Mouse (Mus musculus) NIH3T3 (cell line): ENCODE results near the gene Ppp1r9b.

Experiments
- DNase-seq: peaks from one replicate; pipeline ENCODE4 v3.0.0-alpha.2; 2012; ENCODE audit warnings: low read depth

Ppp1r9b gene

GRCm38 (mm10) chr11:94990749-94991577, at the start of gene Ppp1r9b:
Gene Ppp1r9b, plus strand, starts transcription at chr11:94991035.
- DNase-seq: peak; percentile 96

GRCm38 (mm10) chr11:94941121-94941520, 49.7 kb upstream of the Ppp1r9b start:
- DNase-seq: no peak

- DNase-seq: no peak
These were observed 49.1 kb upstream of the Ppp1r9b start for GRCm38 (mm10) chr11:94941776-94942175.

DNA sequence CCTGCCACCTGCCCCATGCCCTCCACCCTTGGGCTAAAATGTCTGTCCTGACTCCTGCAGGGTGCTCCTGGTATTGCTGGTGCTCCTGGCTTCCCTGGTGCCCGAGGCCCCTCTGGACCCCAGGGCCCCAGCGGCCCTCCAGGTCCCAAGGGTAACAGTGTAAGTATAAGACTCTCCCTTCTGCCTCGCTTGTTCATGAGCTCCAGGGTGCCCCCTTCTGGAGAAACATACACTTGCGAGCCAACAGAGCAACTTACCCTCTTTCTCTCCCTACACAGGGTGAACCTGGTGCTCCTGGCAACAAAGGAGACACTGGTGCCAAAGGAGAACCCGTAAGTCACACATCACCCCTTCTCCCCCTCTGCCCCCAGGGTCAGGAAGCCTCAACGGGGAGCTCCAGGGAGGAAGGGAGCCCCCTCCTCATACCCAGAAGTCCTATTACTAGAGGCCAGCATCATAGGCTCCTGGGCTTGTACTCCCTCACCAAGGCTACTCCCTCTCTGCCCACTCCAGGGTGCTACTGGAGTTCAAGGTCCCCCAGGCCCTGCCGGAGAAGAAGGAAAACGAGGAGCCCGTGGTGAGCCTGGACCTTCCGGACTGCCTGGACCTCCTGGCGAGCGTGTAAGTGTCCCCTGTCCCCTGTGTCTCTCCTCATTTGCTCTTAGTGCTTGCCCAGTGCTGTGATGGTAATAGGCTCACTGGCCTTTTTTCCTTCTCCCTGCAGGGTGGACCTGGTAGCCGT, 48.4 kb upstream of the Ppp1r9b start:
- peak; percentile 84 for DNase-seq

- no peak for DNase-seq
These were observed 47.8 kb upstream of the Ppp1r9b start for GRCm38 (mm10) chr11:94943054-94943453.

- no peak for DNase-seq
These were observed 46.5 kb upstream of the Ppp1r9b start for GRCm38 (mm10) chr11:94944295-94944694.

GRCm38 (mm10) chr11:94945236-94945635, 45.6 kb upstream of the Ppp1r9b start:
- no peak for DNase-seq

- DNase-seq: no peak
These were observed 38.7 kb upstream of the Ppp1r9b start for GRCm38 (mm10) chr11:94952169-94952568.

DNA sequence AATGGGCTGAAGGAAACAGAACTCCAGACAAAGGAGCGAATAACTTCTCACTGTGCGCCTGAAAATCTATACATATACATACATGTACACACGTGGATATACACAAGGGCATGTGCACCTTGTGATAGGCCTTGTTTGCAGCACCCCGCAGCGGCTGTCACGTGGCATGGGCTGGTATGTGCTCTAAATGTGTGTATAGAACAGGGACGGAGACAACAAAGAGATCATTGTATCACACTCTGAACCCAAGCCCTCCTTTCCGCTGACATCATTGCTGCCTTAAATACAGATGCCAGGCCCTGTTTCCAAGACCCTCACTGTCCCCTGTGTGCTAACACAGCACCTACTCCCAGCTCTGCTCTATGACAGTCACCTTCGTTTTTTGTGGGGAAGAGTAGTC, 35.7 kb upstream of the Ppp1r9b start:
- DNase-seq: no peak

DNA sequence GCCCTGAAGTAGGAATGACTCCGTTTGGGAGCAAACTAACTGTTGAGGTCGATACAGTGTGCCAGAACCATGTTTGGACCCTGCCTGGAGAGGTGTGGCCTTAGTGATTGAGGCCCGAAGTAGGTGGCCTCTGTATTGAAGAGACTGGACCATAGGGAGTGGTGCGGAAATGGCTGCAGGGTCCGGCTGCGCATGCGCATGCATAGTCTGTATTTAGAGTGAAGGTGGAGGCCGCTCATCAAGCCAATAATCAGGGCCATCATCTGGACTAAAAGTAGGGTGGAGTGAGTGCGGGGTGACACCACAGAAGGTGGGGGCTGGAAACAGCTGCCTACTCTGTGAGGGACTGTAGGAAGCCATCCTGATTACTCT, 33.2 kb upstream of the Ppp1r9b start:
- DNase-seq: no peak

DNA sequence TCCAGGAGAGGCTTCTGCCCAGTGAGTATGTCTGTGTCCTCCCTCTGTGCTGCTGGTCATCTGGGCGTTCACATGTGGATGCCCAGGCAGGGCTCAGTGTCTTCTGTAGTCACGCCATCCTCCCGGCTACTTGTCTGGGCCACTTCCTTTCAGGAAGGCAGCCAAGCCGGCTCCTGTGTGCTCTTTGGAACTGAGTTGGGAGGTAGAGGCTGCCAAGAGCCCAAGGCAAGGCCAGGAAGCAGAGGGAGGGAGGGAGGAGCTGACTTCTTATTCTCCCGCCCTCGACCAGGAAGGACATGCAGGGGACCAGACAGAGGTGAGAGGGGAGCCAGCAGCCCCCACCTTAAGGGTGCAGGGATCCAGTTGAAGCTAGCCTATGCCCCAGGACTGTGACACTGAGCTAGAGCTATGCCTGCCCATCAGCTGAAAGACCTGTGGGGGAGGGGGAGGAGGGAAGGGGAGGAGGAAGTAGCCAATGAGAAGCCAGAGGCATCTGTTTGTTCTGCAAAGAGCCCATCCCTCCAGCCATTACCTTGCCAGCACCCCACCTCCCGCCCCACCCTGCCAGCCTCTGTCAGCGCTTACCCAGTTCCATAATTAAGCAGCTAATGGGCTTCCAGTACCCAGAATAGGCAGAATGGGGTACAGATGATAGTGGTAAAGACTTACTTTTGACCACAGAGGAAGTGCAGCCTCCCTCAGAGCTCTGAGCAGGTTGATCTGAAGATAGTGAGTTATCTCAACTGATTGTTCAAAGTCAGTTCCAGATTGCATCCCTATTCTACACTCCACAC, 32.6 kb upstream of the Ppp1r9b start:
- DNase-seq: peak; percentile 82

- no peak for DNase-seq
These were observed 28.2 kb upstream of the Ppp1r9b start for GRCm38 (mm10) chr11:94962534-94963101.

DNA sequence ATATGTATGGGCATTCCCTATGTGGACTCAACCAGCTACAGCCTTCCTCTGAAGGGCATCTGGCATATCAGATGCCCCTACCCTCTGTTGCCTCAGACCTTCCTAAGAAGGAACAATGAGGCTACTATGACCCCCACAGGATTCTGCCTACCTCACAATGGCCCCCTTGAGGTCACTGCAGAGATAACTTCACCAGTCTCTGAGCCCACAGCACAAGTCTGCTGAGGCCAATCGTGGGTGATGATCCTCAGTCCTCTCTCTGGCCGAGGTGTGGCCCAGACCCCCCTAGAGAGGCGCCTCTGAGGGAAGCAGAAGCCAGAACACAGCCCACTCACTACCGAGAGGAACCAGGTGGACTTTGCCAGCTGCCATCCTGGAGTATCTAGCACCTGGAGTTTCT, 23.4 kb upstream of the Ppp1r9b start, which contains the start of gene Hils1:
TSS of gene Hils1 (plus strand) at position 175 of the 400 bp plus-strand sequence.
- DNase-seq: no peak

- peak; percentile 40 for DNase-seq
These were observed 22.6 kb upstream of the Ppp1r9b start for GRCm38 (mm10) chr11:94968187-94968586.

GRCm38 (mm10) chr11:94969709-94970108, 21.1 kb upstream of the Ppp1r9b start:
- DNase-seq: peak; percentile 58

DNA sequence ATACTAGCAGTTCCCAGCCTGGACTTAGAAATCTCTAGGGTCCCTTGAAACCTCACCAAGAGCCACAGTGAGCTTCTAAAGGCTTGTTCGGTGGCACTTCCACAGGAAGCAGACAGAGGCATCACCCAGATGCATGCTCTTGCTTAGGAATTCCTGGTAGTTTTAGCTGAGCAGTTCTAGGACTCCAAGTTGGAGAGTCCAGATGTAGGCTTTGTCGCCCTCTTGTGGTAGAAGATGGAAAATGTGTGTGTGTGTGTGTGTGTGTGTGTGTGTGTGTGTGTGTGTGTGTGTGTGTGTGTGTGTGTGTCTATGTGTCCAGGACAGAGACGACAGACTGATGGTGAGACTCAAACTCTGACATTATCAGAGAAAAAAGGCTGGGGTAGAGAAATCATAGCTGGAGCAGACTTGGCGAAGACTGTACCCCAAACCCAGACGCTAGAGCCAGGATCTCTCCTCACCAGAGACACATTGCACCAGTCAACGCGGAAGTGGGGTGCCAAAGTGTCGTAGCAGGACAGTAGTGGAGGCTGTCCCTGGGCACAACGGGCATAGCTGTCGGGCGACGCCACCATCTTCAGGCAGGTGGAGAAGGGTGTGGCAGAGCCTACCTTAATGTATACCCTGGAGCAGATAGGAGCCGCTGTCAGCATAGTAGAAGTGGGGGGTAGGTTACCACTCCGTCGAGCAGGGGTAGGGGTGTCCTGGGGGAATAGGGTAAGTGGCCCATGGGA, 20.5 kb upstream of the Ppp1r9b start:
- DNase-seq: peak; percentile 90

DNA sequence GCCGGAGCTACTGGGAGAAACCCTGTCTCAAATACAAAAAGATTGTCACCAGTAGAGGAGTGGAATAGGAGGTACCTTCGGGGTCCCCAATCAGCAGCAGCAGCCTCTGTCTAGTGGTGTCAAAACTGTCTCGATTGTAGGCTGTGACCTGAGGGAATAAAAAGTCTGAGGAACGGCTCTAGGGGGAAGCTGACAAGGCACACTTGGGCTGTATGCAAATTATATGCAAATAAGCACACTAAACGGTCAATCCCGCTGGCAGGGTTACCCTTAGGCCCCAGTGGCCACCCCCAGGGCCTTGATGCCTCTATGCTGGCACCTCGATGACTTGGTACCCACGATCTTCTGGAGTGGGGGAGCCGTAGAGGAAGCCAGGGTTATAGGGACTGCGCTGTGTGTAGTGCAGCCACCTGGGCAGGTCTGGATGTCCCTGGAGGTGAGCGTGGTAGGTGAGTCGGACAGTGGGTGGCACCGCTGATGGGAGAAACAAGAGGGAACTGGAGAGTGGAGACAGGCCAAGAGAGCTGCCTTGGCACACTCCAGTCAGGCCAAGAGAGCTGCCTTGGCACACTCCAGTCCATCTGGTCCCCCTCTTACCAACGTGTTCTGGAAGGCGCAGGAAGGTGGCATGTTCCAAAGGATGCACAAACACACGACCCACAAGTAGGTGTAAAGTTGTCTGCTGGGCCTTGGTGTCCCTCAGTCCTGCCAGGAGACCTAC, 18.8 kb upstream of the Ppp1r9b start:
- DNase-seq: no peak

DNA sequence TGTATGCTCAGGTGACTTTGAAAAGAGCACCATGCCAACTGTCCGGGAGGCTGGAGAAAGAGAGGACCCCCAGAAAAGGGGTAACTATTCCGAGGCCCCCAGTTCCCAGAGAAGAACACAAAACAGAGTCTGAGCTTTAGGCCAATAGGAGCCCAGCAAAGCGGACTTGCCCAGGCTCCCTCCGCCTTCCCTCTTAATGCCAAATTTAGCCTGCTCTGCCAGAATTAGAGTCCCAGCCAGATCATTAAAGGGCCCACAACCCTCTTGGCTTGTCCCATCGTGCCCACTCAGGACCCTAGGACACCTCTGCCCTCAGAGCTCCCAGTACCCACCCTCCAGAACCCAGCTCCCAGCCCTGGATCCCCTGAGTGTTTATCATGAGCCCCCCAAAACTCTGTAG, 17.9 kb upstream of the Ppp1r9b start:
- no peak for DNase-seq

DNA sequence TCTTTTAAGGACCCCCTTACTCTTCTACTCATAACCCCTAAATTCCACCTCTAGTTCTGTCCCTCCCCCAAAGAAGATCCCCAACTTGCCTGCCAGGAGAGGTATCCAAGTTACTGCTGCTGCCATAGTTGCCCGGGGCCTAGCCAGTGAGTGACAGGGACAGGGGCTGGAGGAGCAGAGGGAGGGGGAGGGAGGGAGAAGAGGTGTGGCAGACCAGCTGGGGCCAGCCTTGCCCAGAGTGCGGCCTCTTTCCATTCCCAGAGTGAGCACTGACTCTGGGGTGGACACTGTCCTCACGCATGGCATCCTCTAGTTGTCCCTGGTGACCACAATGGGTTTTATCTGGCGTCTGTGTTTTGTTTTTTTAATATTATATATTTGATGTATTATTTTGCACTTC, 17.5 kb upstream of the Ppp1r9b start:
- no peak for DNase-seq

DNA sequence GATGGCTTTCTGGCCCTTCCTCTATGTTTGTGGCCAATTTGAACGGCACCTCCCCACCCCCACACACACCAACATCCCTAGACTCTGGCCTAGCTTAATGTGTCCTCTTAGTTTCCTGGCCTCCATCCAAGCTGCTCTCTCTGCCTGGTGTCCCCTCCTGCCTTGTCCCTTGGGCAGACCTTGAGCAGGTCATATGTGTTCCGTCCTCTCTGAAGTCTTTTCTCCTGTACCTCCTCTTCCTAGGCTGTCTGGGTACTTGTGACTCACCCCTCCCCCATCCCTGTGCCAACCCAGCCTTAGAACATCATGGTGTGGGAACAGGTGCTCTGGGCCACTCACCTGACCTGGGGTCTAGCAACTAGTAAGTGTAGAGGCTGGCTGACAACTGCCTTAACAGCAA, 15.9 kb upstream of the Ppp1r9b start:
- no peak for DNase-seq

DNA sequence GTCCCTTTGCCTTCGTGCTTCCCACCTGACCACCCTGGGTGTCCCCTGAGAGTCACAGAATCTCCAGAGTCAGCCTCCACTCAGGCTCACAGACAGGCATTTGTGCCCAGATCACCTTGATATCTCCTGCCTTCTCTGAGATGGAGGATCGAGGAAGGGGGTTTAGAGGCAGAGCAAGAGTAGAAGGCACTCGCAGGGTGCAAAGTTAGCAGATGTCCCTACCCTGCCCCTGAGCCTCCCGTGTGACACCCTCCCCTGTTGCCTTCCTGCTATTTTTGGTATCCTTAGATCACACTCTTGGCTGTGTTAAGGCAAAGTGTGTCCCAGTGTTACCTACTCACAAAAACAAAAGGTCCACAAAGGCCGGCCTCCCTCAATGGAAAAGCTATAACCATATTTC, 14.6 kb upstream of the Ppp1r9b start, which contains the start of gene Sgca:
TSS of gene Sgca (minus strand) at position 129 of the 400 bp plus-strand sequence.
- DNase-seq: no peak
